Mouse (Mus musculus): ENCODE results near the gene Exd2.

The Exd2 gene

GRCm38 (mm10) chr12:80498356-80498755 is 35.5 kb downstream of the Exd2 start:
- no peak for DNase-seq

GRCm38 (mm10) chr12:80500506-80500905 is 37.6 kb downstream of the Exd2 start:
- no peak for DNase-seq

DNA sequence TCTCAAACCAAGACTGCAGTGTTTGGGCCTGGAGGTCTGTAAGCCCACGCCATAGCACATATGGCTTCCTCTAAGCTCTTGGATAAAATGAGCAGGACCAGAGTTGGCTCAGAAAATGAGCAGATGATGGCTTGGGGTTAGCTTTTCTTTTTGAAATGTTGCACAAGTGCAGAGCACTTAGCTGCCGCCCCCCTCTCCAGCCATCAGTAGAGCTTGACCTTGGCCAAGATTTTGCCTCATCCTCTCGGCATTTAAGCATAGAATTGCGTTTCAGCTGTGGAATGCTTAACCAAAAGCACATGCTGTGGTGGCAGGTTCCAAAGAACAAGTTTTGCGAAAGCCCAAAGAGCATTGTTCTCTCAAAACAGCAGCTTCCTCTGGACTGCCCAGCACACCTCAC is 41.8 kb downstream of the Exd2 start:
- no peak for DNase-seq

- DNase-seq: no peak
These were observed 44.3 kb downstream of the Exd2 start for GRCm38 (mm10) chr12:80507041-80507745.

DNA sequence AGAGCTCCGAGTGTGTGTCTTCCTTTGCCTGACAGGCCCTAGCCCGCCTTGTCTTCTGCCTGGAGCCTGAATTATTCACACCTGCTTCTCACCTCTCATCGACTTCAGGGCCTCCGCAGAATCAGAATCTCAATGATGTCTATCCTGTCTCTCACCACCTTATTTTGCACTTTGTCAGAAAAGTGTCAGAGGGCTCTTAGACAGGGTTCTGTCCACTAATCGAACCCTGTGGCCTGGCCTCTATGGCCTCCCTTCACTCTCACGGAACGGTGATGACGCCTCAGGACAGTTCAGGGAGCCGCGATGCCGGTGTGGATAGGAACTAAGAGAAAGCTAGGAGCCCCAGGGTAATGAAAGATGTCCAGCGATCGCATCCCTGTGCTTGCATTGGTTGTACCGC is 55.1 kb downstream of the Exd2 start, which contains the start of gene Galnt16:
Gene Galnt16, plus strand, starts transcription at position 301 of the 400 bp plus-strand sequence.
- no peak for DNase-seq

GRCm38 (mm10) chr12:80518393-80518756 is 55.5 kb downstream of the Exd2 start:
- no peak for DNase-seq

- no peak for DNase-seq
These were observed 56.1 kb downstream of the Exd2 start for GRCm38 (mm10) chr12:80518757-80519620.

DNA sequence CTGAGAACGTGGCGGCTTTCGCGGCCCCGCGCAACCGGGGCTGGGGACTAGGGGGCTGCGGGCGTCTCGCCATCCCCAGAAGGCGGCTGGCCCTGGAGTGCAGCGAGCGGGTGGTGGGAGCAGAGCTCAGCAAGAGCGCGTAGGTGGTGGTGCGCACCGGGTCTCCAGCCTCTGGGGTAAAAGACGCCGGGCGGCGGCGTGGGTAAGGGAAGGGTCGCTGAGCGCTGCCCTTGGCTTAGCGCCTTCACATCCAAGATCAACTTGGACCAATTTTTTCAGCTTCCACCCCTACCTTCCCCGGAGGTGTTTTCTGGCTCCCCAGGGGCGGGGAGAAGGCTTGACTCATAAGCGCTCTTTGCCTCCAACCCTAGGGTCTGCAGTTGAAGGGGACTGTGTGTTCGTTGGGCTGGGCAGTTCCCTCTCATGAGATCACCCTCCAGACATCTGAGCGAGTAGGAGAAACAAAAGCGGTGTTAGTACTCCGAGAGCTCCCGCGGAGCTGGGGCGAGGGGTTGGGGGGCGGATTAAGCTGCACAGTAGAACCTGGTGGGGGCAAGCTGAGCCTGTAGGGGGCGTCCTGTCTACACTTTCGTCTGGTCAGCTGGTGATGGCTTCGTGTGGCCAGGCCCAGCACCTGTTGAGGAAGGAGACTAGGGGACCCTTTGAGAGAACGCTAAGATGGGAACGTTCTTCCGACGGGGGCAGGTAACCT is 56.9 kb downstream of the Exd2 start:
- DNase-seq: no peak

DNA sequence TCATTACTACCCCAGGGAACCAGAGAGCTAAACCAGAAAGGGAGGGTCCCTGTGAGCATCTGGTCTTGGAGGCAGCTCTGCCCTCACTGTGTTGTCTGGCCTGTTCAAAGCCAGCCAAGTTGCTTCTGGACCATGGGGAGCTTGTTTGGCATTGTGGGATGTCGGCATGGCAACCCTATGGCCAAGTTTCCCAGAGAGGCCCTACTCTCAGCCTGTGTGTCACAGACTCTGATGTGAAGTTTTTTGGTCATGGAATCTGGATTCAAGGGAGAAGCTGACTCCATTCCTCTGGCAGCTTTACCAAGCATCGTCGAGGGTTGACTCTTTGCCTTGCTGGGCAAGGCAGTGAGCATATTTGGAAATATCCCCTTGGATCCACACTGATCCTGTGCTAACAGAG is 59.1 kb downstream of the Exd2 start:
- no peak for DNase-seq

DNA sequence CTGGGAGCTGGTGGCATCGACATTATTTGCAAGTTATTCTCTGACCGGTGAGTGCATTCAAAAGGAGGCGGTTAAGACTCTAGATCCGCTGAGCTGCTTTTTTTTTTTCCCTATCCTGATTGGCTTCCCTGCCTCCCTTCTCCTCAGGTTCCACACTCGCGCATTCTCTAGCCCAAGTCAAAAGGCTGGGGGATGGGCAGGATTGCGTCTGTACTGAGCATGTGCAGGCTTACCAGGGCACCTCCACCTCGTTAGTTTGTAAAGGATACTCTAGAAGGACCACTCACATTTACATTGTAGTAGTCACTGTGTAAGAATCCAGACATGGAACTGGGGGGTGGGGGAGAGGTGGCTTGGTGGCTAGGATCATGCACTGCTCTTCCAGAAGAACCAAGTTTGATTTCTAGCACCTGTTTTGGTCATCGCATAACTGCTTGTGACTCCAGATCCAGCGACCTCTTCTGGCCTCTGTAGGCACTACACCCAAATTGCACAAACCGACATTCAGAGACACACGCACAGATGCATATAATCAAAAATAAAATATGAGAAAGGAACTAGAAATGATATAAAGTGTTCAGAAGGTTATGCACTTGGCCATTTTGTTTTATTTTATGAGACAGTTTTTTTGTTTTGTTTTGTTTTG is 61.5 kb downstream of the Exd2 start:
- no peak for DNase-seq

GRCm38 (mm10) chr12:80525513-80525912 is 62.6 kb downstream of the Exd2 start:
- no peak for DNase-seq

DNA sequence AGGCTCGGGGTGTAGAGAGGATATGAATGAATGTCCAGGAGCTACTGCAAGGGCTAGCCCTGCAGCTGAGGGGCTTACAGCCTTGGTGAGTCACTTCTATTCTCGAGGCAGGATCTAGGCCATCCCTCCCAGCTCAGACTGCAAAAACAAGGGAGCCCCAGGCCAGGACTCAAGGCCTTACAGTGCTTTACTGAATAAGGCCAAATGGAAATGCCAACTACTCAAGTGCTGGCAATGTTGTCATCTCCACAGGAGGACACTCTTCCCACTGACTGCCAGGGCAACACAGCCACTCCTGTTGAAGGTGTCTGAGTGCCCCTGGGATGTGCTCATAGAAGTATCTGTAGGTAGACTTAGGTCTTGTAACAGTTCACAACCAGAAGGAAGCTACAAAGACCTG is 63.6 kb downstream of the Exd2 start:
- DNase-seq: no peak

GRCm38 (mm10) chr12:80527727-80528389 is 65.0 kb downstream of the Exd2 start:
- no peak for DNase-seq

DNA sequence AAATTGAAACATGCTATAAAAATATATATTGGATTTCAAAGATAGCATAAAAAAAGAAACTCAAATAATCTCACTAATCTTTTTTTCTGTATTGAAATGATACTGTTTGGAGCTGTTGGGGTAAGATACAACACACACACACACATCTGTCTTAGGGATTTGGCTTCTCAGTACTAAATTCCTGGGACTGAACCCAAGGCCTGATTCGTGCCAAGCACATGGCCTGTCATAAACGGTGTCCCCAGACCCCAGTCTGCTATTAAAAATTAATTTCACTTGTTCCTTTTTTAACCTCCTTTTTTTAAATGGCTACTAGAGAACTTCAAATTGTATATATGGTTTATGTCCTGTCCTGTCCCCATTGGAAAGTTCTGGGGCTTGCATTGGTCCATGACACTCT is 67.2 kb downstream of the Exd2 start:
- no peak for DNase-seq

GRCm38 (mm10) chr12:80530630-80531029 is 67.7 kb downstream of the Exd2 start:
- no peak for DNase-seq

GRCm38 (mm10) chr12:80531585-80531984 is 68.7 kb downstream of the Exd2 start:
- DNase-seq: no peak

- no peak for DNase-seq
These were observed 71.0 kb downstream of the Exd2 start for GRCm38 (mm10) chr12:80533876-80534275.

- no peak for DNase-seq
These were observed 74.4 kb downstream of the Exd2 start for GRCm38 (mm10) chr12:80537313-80537712.

GRCm38 (mm10) chr12:80538311-80538710 is 75.4 kb downstream of the Exd2 start:
- no peak for DNase-seq

DNA sequence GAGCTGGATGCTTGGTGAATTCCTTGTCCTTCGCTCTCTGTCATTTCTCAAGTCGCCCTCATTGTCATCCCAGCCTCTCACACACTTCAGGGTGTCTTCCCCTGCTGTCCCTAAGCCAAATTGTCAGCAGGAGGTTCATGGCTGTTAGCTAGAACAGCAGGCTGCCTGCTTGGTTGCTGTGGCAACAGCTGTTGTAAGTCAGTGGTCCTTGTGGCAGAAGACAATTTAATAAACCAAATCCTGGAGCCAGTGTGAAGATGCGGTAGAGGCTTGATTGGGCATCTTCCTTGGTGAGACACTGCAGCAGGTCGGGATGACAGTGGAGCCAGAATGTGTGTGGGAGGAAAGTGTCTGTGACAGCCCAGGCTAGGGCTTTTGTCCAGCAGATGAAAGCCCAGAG is 82.4 kb downstream of the Exd2 start:
- DNase-seq: no peak

- DNase-seq: no peak
These were observed 86.8 kb downstream of the Exd2 start for GRCm38 (mm10) chr12:80549646-80550045.

Measured in B cell, adult 2 months (primary cell).